Mouse (Mus musculus) forebrain, embryonic 12.5 days (tissue): ENCODE measurements at regions not wholly inside any gene's neighbourhood (a gene's known extent, or its start where the extent isn't known, plus 50 kb on each side); places are given as distances from the start of the nearest gene placed in this dataset.

Experiments used
- ATAC-seq: fragments of 200-750 bp; cut with Nextera tagmentation; 2 replicates; pipeline ENCODE4 v1.8.0; 2017; ENCODE audit warnings: moderate TSS enrichment; ENCODE audit not compliant: low FRiP score
- H3K27ac ChIP-seq: fragments of 300-500 bp; sonication (generic); 2 replicates; pipeline ENCODE4 v1.5.1; 2016; ENCODE audit warnings: mild to moderate bottlenecking
- H3K27me3 ChIP-seq: fragments of 300-500 bp; sonication (generic); 2 replicates; pipeline ENCODE4 v1.6.1; 2016; ENCODE audit warnings: mild to moderate bottlenecking
- H3K36me3 ChIP-seq: fragments of 300-500 bp; sonication (generic); replicated peaks from 2 replicates; pipeline ENCODE4 v1.6.1; 2016; ENCODE audit warnings: mild to moderate bottlenecking
- H3K4me1 ChIP-seq: fragments of 300-500 bp; sonication (generic); 2 replicates; pipeline ENCODE4 v1.6.1; 2016
- H3K4me2 ChIP-seq: fragments of 300-500 bp; sonication (generic); 2 replicates; pipeline ENCODE4 v1.6.1; 2016; ENCODE audit warnings: mild to moderate bottlenecking, moderate library complexity
- H3K4me3 ChIP-seq: fragments of 300-500 bp; sonication (generic); replicated peaks from 2 replicates; pipeline ENCODE4 v1.5.1; 2016; ENCODE audit warnings: mild to moderate bottlenecking
- H3K9ac ChIP-seq: fragments of 300-500 bp; sonication (generic); 2 replicates; pipeline ENCODE4 v1.6.1; 2016; ENCODE audit warnings: mild to moderate bottlenecking
- H3K9me3 ChIP-seq: fragments of 300-500 bp; sonication (generic); 2 replicates; pipeline ENCODE4 v1.6.1; 2016
- WGBS: fragments of 180-500 bp; shearing (Covaris S2); methylation state at CpG from one replicate; pipeline ENCODE4 v1.1.7; 2016; 5-methylcytosine and 5-hydroxymethylcytosine counted together

GRCm38 (mm10) chr15:68496438-68496837 is 1995.7 kb upstream of the Lrrc6 start:
- Histone ChIP-seq H3K4me2 (no peak overlapping the region), H3K36me3 (no peaks in the 10 kb centered on the region), H3K9me3 (no peaks in the 10 kb centered on the region), H3K4me1 (no peaks in the 10 kb centered on the region), H3K4me3 (no peak overlapping the region), H3K27ac (no peak overlapping the region), H3K27me3 (no peaks in the 10 kb centered on the region), H3K9ac (no peak overlapping the region)
- WGBS, result 89% methylated on average over 2 of the region's 2 CpGs
- ATAC-seq, result no peak

- 85% methylated on average over 1 of the region's 1 CpGs for WGBS
- Histone ChIP-seq H3K4me1 (no peaks in the 10 kb centered on the region), H3K36me3 (no peaks in the 10 kb centered on the region), H3K9me3 (no peaks in the 10 kb centered on the region), H3K9ac (no peak overlapping the region), H3K27me3 (no peaks in the 10 kb centered on the region), H3K4me2 (no peak overlapping the region), H3K4me3 (no peak overlapping the region), H3K27ac (no peak overlapping the region)
- ATAC-seq, result no peak
Measured at GRCm38 (mm10) chr15:68484789-68485188, 1984.1 kb upstream of the Lrrc6 start.

- Histone ChIP-seq H3K36me3 (no peaks in the 10 kb centered on the region), H3K4me2 (no peak overlapping the region), H3K4me1 (no peaks in the 10 kb centered on the region), H3K27me3 (no peaks in the 10 kb centered on the region), H3K9ac (no peak overlapping the region), H3K4me3 (no peak overlapping the region), H3K27ac (no peak overlapping the region), H3K9me3 (no peaks in the 10 kb centered on the region)
- ATAC-seq, result no peak
- WGBS, result 92% methylated on average over 5 of the region's 5 CpGs
Measured at GRCm38 (mm10) chr15:68477745-68478144, 1977.0 kb upstream of the Lrrc6 start.

- no peaks in the 10 kb centered on the region for H3K4me1 ChIP-seq
- no peak overlapping the region for H3K9ac ChIP-seq
- no peak overlapping the region for H3K4me2 ChIP-seq
- 82% methylated on average over 4 of the region's 4 CpGs for WGBS
- no peak overlapping the region for H3K4me3 ChIP-seq
- H3K36me3 ChIP-seq, result no peaks in the 10 kb centered on the region
- ATAC-seq, result no peak
- H3K9me3 ChIP-seq, result no peaks in the 10 kb centered on the region
- H3K27me3 ChIP-seq, result no peaks in the 10 kb centered on the region
- no peak overlapping the region for H3K27ac ChIP-seq
Measured at GRCm38 (mm10) chr15:68471928-68472327, 1971.2 kb upstream of the Lrrc6 start.

- Histone ChIP-seq H3K27me3 (no peaks in the 10 kb centered on the region), H3K4me2 (no peak overlapping the region), H3K4me3 (no peak overlapping the region), H3K9me3 (no peaks in the 10 kb centered on the region), H3K9ac (no peak overlapping the region), H3K4me1 (no peaks in the 10 kb centered on the region), H3K36me3 (no peaks in the 10 kb centered on the region), H3K27ac (no peak overlapping the region)
- 65% methylated on average over 3 of the region's 3 CpGs for whole genome bisulfite sequencing
- no peak for ATAC-seq
Measured at GRCm38 (mm10) chr15:68462851-68463250, 1962.1 kb upstream of the Lrrc6 start.

- Histone ChIP-seq H3K36me3 (no peaks in the 10 kb centered on the region), H3K4me3 (no peak overlapping the region), H3K4me2 (no peak overlapping the region), H3K27me3 (no peaks in the 10 kb centered on the region), H3K9ac (no peak overlapping the region), H3K27ac (no peak overlapping the region), H3K9me3 (no peaks in the 10 kb centered on the region), H3K4me1 (no peaks in the 10 kb centered on the region)
- no peak for ATAC-seq
- 57% methylated on average over 2 of the region's 2 CpGs for WGBS
Measured at GRCm38 (mm10) chr15:68457239-68457638, 1956.5 kb upstream of the Lrrc6 start.

GRCm38 (mm10) chr15:68451971-68452370 is 1951.3 kb upstream of the Lrrc6 start:
- Histone ChIP-seq H3K4me3 (no peak overlapping the region), H3K27me3 (no peaks in the 10 kb centered on the region), H3K4me1 (no peaks in the 10 kb centered on the region), H3K36me3 (no peaks in the 10 kb centered on the region), H3K9me3 (no peaks in the 10 kb centered on the region), H3K4me2 (no peak overlapping the region), H3K9ac (no peak overlapping the region), H3K27ac (no peak overlapping the region)
- no peak for ATAC-seq
- 67% methylated on average over 2 of the region's 2 CpGs for WGBS

- no peaks in the 10 kb centered on the region for H3K36me3 ChIP-seq
- H3K4me1 ChIP-seq, result no peaks in the 10 kb centered on the region
- H3K4me3 ChIP-seq, result no peak overlapping the region
- H3K27me3 ChIP-seq, result no peaks in the 10 kb centered on the region
- no peak overlapping the region for H3K27ac ChIP-seq
- 86% methylated on average over 7 of the region's 7 CpGs for WGBS
- ATAC-seq, result no peak
- H3K4me2 ChIP-seq, result no peak overlapping the region
- H3K9me3 ChIP-seq, result no peaks in the 10 kb centered on the region
- H3K9ac ChIP-seq, result no peak overlapping the region
Measured at GRCm38 (mm10) chr15:68445341-68445740, 1944.6 kb upstream of the Lrrc6 start.

- H3K27me3 ChIP-seq, result no peaks in the 10 kb centered on the region
- H3K4me3 ChIP-seq, result no peak overlapping the region
- WGBS, result 55% methylated on average over 9 of the region's 9 CpGs
- H3K4me1 ChIP-seq, result no peaks in the 10 kb centered on the region
- H3K27ac ChIP-seq, result no peak overlapping the region
- ATAC-seq, result no peak
- H3K9ac ChIP-seq, result no peak overlapping the region
- no peaks in the 10 kb centered on the region for H3K36me3 ChIP-seq
- H3K9me3 ChIP-seq, result no peaks in the 10 kb centered on the region
- no peak overlapping the region for H3K4me2 ChIP-seq
Measured at GRCm38 (mm10) chr15:68440636-68441035, 1939.9 kb upstream of the Lrrc6 start.

GRCm38 (mm10) chr15:68435961-68436360 is 1935.3 kb upstream of the Lrrc6 start:
- no peak overlapping the region for H3K4me3 ChIP-seq
- H3K4me1 ChIP-seq, result no peaks in the 10 kb centered on the region
- no peak overlapping the region for H3K9ac ChIP-seq
- no peak overlapping the region for H3K27ac ChIP-seq
- H3K36me3 ChIP-seq, result no peaks in the 10 kb centered on the region
- H3K4me2 ChIP-seq, result no peak overlapping the region
- H3K27me3 ChIP-seq, result no peaks in the 10 kb centered on the region
- H3K9me3 ChIP-seq, result no peaks in the 10 kb centered on the region
- WGBS, result 67% methylated on average over 3 of the region's 3 CpGs
- no peak for ATAC-seq

GRCm38 (mm10) chr15:68431251-68431650 is 1930.5 kb upstream of the Lrrc6 start:
- no peak overlapping the region for H3K4me3 ChIP-seq
- H3K36me3 ChIP-seq, result no peaks in the 10 kb centered on the region
- H3K9ac ChIP-seq, result no peak overlapping the region
- no peak overlapping the region for H3K27ac ChIP-seq
- no peaks in the 10 kb centered on the region for H3K27me3 ChIP-seq
- no peaks in the 10 kb centered on the region for H3K9me3 ChIP-seq
- ATAC-seq, result no peak
- WGBS, result 68% methylated on average over 2 of the region's 2 CpGs
- H3K4me2 ChIP-seq, result no peak overlapping the region
- no peaks in the 10 kb centered on the region for H3K4me1 ChIP-seq

- H3K9ac ChIP-seq, result no peak overlapping the region
- H3K4me2 ChIP-seq, result no peak overlapping the region
- H3K4me1 ChIP-seq, result no peaks in the 10 kb centered on the region
- no peaks in the 10 kb centered on the region for H3K27me3 ChIP-seq
- no peak overlapping the region for H3K27ac ChIP-seq
- H3K9me3 ChIP-seq, result no peaks in the 10 kb centered on the region
- 75% methylated on average over 4 of the region's 4 CpGs for WGBS
- H3K4me3 ChIP-seq, result no peak overlapping the region
- ATAC-seq, result no peak
- H3K36me3 ChIP-seq, result no peaks in the 10 kb centered on the region
Measured at GRCm38 (mm10) chr15:68430486-68430885, 1929.8 kb upstream of the Lrrc6 start.

GRCm38 (mm10) chr15:68428444-68429228 is 1927.9 kb upstream of the Lrrc6 start:
- Histone ChIP-seq H3K4me2 (no peak overlapping the region), H3K27ac (no peak overlapping the region), H3K4me1 (no peaks in the 10 kb centered on the region), H3K4me3 (no peak overlapping the region), H3K9ac (no peak overlapping the region), H3K9me3 (no peaks in the 10 kb centered on the region), H3K36me3 (no peaks in the 10 kb centered on the region), H3K27me3 (no peaks in the 10 kb centered on the region)
- peak; percentile 79 for ATAC-seq
- WGBS, result 18% methylated on average over 6 of the region's 6 CpGs
